Mouse (Mus musculus) bone marrow macrophage, adult 2 months (primary cell): ENCODE results near the gene Greb1. TPM values are rescaled to one million over a fixed set of nuclear protein-coding genes. Genes with fewer than 3 reads are reported as not detected.
A peak's percentile ranks its signal among the peaks of the same experiment; 100 is the strongest.

Experiments used
- H3K27ac ChIP-seq: 2 replicates; pipeline ENCODE4 v1.5.1; 2012; ENCODE audit warnings: low read depth, low read length; ENCODE audit not compliant: insufficient read depth
- H3K4me1 ChIP-seq: 2 replicates; pipeline ENCODE4 v1.6.1; 2012; ENCODE audit warnings: low read length; ENCODE audit not compliant: control insufficient read depth, insufficient read depth
- H3K4me3 ChIP-seq: 2 replicates; pipeline ENCODE4 v1.5.1; 2012; ENCODE audit warnings: mild to moderate bottlenecking, low read length, moderate library complexity; ENCODE audit not compliant: insufficient read depth
- CTCF ChIP-seq: IDR thresholded peaks from 2 replicates; pipeline ENCODE4 v1.5.1; 2012; ENCODE audit warnings: low read depth, mild to moderate bottlenecking, low read length, moderate library complexity
- POLR2A ChIP-seq: IDR thresholded peaks from 2 replicates; pipeline ENCODE4 v1.6.1; 2012; ENCODE audit warnings: mild to moderate bottlenecking, low read depth, low read length, borderline replicate concordance
- polyA plus RNA-seq: library from polyadenylated mRNA; stranded (reverse); fragments of >200 nt; gene quantifications from 2 replicates; pipeline ENCODE4 v1.2.4, GENCODE M21; 2012; ENCODE audit not compliant: missing spikeins, insufficient read depth, insufficient read length

Greb1 gene
- polyA plus RNA-seq, 1 experiment: not detected

DNA sequence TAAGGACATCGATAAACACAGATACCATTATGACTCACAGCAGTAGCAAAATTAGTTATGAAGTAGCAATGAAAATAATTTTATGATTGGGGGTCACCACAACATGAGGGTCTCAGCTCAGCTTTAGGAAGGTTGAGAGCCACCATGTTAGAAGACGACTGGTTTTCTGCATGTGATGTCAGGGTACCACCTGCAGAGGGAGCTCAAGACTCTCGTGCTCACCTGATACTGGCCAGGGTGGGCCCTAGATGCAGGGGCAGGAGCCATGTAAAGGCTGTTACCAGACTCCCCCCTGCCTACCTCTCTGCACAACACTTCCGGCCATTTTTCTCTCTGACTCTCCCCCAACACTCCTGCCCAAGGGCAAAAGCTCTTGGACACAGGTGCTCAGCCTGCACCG lies 158.7 kb downstream of the Greb1 start:
- no peak overlapping the region for H3K4me3 ChIP-seq
- no peak overlapping the region for H3K27ac ChIP-seq
- TF ChIP-seq POLR2A: no peak
- no peak for TF ChIP-seq CTCF
- H3K4me1 ChIP-seq: no peaks in the 10 kb centered on the region

DNA sequence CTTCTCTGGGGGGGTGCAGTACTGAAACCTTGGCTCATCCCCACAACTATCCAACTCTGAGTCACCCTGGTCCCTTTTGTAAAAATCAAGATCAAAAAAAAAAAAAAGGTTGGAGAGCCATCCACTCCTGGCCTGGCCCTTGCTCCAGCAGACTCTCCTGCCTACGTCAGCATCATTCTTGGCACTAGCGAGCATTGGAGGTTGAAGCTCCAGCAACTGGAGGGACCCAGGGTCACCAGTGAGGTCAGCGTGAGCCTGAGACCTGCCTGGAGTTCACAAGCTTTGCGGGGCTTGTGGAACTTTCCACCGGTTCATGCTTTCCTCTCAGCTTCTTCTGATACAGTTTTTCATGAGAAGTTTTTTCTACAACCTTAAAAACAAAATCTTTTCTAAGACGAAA lies 160.6 kb downstream of the Greb1 start:
- H3K4me1 ChIP-seq: no peaks in the 10 kb centered on the region
- no peak for TF ChIP-seq CTCF
- TF ChIP-seq POLR2A: no peak

DNA sequence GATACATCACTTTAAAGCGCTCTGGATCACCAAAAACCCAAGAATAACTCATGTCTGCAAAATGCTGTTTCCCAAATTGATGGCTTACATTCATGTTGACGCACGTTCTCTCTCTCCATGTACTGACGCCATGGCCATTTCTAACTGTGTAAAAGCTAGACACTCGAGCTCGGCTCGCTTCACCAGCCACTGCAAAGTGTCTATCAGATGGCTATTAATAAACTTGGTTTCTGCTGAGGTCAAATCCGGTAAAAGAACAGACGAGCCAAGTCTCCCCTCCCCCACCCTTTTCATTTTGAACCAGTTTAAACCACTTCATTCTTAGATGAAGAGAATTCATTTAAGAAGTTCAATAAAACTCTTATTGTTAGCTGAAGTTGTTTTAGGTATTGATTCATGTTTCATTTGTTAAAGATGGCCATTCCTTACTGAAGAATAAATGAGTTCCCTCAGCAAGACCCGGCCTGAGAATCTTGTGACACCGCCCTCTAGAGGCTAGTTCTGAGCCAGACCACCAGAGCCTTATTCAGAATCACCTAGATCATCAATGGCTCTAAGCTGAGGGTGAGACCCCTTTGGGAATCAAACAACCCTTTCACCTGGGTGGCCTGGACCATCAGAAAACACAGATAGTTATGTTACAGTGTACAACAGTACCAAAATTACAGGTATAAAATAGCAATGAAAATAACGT lies 161.5 kb downstream of the Greb1 start:
- Histone ChIP-seq H3K27ac (no peak overlapping the region), H3K4me3 (no peak overlapping the region), H3K4me1 (no peaks in the 10 kb centered on the region)
- 0 out of 2 replicates have a peak, but pooled peaks have one; percentile 21 for TF ChIP-seq CTCF
- TF ChIP-seq POLR2A: no peak

More for the DNA sequence above, 160.6 kb downstream of the Greb1 start:
- Histone ChIP-seq H3K4me3 (no peak overlapping the region), H3K27ac (no peak overlapping the region)

DNA sequence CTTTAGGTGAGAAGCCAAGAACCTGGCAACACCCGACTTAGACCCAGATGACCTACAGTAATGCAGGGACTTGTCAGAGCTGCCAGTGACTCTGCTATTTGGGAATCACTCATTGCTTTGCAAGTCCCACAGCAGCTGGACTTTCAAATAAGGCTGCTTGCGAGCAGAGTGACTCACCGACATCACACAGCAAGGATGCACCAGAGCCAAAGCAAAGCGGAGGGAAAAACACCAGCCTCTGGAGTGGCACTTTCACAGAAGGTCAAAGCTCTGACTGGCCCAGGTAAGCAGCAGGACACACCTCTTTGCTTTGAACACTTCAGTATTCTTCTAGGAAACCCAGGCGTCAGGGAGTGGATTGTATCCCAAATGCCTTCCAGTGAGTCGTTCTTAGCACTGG lies 164.9 kb downstream of the Greb1 start:
- H3K4me3 ChIP-seq: no peak overlapping the region
- H3K4me1 ChIP-seq: no peaks in the 10 kb centered on the region
- TF ChIP-seq POLR2A (no peak), CTCF (no peak)
- H3K27ac ChIP-seq: no peak overlapping the region

DNA sequence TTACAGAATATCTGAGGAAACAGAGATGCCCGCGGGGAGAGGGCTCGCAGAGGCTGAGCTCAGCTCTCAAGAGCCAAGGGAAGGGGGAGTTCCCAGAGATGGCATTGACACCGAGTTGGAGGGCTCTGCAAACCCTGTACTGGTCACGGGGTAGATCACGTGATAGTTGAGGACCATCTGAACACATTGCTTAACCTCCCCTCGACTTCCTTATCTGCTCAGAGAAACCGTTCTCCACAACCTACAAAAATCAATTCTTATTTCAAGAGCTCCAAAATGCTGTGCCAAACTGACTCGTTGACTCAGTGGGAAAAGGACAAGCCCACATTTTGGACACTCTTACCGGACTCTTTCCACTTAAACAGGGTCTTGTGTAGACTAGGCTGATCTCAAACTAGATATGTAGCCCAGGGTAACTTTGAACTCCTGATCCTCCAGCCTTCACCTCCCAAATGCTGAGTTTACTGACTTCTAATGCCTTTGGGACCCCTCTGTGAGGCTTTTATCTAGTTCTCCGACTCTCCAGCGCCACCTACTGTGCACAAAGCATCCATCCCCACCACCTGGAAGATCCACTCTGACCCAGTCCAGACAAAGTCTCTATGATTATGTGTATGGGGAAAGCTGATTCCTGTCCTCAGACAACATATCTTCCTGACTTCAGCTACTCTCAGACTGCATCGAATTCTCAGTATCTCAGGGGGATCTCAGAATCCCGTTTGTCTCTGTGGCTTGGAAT lies 166.4 kb downstream of the Greb1 start:
- Histone ChIP-seq H3K4me1 (no peaks in the 10 kb centered on the region), H3K27ac (no peak overlapping the region), H3K4me3 (no peak overlapping the region)
- no peak for TF ChIP-seq POLR2A
- peak; percentile 94 for TF ChIP-seq CTCF

DNA sequence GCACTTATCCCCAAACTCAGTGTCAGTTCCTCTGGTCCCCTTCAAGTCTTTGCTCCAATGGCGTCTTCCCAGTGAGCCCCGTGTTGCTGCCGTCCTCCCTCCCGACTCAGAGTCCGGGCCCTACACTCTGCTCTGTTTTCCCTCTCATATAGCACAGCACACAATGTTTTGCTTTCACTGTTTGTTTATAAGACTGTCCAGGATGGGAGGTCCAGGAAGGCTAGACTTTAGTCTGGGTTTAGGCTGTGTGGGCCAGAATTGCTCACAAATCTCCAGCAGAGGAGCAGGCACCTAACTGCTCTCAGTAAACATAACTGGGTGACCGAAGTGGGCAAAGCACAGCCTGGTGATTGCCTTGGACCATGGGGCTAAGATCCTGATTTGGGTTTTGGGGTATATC lies 167.5 kb downstream of the Greb1 start:
- Histone ChIP-seq H3K4me1 (no peaks in the 10 kb centered on the region), H3K27ac (no peak overlapping the region), H3K4me3 (no peak overlapping the region)
- TF ChIP-seq CTCF (no peak), POLR2A (no peak)

DNA sequence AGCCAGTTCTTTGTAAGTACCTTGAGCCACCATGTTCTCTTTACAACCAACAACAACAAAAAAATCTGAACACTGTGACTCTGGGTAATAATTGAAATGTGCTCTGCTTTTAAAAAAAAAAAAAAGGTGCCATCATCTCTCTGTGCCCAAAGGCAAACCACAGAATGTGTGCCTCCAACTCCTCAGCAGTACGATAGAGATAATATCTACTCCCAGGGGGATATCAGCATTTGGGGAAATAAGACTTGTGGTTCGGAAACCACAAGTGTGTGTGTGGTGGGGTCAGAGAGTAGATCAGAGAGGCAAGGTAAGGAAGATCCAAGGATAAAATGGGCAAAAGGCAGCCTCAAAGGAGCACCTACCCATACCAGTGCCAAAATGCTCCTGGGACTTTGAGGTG lies 169.3 kb downstream of the Greb1 start:
- no peak overlapping the region for H3K4me3 ChIP-seq
- H3K27ac ChIP-seq: no peak overlapping the region
- H3K4me1 ChIP-seq: no peaks in the 10 kb centered on the region
- TF ChIP-seq POLR2A: no peak

DNA sequence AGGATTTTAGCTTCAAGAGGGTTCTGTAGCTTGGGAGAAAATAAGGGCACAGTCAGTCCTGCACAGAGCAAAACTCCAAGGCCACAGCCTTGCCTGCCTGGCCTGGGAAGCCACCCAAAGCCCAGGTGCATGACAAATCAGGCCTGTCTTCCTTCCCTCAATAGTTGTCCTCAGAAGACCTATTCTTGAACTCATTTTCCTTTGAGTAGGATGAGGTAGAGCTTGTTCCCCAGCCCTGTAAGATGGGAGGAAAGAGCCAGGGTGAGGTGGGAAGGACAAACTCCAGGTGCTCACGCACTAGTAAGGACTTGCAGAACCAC lies 169.9 kb downstream of the Greb1 start:
- H3K4me3 ChIP-seq: no peak overlapping the region
- no peak overlapping the region for H3K27ac ChIP-seq
- TF ChIP-seq CTCF: no peak
- no peak for TF ChIP-seq POLR2A
- no peaks in the 10 kb centered on the region for H3K4me1 ChIP-seq

DNA sequence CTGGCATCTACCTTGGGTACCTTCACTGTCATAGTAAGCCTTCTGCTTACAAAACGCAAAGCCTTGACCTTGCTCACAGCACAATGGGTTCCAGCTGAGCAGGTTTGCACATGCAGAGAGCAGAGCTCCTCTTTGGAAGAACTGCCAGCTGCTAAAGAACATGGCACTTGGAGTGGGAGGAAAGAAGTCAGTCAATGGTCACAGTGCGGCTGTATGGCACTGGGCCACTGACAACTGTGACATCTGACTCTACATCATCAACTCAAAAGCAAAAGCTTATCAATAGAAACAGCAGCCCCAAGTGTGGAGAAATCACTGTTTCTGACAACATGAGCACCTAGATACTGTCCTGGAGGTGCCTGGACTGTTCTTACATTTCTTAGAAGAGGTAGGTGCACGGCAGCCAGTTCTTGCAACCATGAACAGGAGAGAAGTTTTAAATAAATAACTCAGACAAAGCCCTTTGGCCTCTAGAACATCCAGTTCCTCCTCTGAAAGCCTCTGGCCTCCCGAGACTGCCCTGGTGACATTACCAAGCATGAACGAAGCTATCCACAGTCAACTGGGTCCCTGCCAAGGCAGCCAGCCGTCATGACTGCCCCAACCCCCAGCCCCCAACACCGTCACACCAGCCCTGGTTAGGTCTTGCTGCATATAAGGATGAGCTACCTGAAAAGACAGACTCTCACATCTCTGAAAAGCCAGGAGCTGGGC lies 170.4 kb downstream of the Greb1 start:
- H3K27ac ChIP-seq: no peak overlapping the region
- no peaks in the 10 kb centered on the region for H3K4me1 ChIP-seq
- TF ChIP-seq POLR2A (no peak), CTCF (no peak)
- H3K4me3 ChIP-seq: no peak overlapping the region

Other genes with a start within 250 kb of the Greb1 start
- gene Lpin1, start 189.9 kb downstream of the Greb1 start, polyA plus RNA-seq: 16.2 and 19.6 TPM in 2 replicates
- not detected in 2 replicates for gene Ntsr2, start 147.5 kb downstream of the Greb1 start, polyA plus RNA-seq
- gene E2f6, start 10.1 kb upstream of the Greb1 start, polyA plus RNA-seq: 16.3 and 19.0 TPM in 2 replicates
- gene Rock2, start 94.0 kb upstream of the Greb1 start, polyA plus RNA-seq: 46.8 and 47.9 TPM in 2 replicates
- 120 and 145 TPM in 2 replicates for gene Pqlc3, start 199.5 kb upstream of the Greb1 start, polyA plus RNA-seq
- gene 2410004P03Rik, start 210.8 kb upstream of the Greb1 start, polyA plus RNA-seq: 0.27 and 1.1 TPM in 2 replicates